Mouse (Mus musculus): ENCODE data around the gene Hmx2. TPM values are rescaled to one million over a fixed set of nuclear protein-coding genes. Genes with fewer than 3 reads are reported as not detected.

Gene Hmx2
- polyA plus RNA-seq, 1 experiment: not detected

- no peak for DNase-seq (ENCODE audit: low read depth)
Measured at GRCm38 (mm10) chr7:131556541-131557271, 8.1 kb downstream of the Hmx2 start.

DNA sequence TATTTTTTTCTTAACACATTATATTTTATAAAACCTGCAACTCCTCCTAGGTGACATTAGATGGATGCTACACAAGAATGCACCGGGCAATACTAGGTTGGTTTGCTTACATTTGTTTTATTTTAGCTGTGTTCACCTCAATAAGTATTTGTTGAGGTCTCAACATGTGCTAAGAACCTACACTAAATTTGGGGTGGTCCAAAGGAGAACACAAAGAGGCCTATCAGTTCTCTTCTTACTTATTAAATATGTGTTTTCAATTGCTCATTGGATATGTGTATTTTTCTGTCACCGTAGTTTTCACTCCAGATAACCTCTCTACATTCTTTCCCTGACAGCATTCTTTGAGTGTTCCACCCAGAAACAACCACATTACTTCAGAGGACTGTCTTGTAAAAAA is 9.2 kb downstream of the Hmx2 start:
- DNase-seq (ENCODE audit: low read depth): no peak

DNA sequence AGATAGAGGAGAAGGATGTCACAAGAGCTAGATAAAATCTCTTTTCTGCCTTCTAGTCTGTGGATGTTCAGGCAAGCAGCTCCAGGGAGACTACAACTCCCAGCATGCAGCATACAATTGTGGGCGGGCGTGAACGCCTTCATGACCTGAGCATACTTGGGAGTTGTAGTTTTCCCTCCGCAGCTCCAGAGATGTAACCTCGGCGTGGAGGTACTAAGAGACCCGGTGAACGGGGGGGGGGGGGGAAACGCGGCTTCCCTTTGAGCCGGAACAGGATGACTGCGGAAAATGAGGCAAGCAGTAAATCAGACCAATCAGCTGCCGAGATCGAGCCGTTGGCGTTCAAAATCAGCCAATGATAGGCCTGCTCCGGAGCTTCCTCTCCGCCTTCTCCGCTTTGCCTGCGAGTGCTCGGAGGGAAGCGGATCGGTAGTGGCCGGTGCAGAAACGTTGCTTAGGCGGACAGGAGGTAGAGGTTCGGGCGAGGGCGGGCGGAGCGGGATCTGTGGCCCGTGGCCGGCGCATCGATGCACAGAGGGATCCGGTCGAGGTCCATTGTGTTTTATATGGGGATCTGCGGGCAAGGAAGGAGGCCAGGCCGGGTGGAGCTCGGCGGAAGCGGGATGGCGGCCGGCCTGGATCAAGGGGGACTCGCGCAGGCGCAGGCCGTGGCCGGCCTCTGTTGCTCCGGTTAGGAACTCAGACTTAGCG is 11.6 kb downstream of the Hmx2 start, which contains the start of gene Bub3:
Bub3 (plus strand) TSS at position 237 of the 711 bp plus-strand sequence.
- DNase-seq (ENCODE audit: low read depth): peak; percentile 74

GRCm38 (mm10) chr7:131560697-131561042 is 12.1 kb downstream of the Hmx2 start:
- DNase-seq (ENCODE audit: low read depth): no peak

GRCm38 (mm10) chr7:131575246-131575645 is 26.7 kb downstream of the Hmx2 start:
- DNase-seq (ENCODE audit: low read depth): no peak

DNA sequence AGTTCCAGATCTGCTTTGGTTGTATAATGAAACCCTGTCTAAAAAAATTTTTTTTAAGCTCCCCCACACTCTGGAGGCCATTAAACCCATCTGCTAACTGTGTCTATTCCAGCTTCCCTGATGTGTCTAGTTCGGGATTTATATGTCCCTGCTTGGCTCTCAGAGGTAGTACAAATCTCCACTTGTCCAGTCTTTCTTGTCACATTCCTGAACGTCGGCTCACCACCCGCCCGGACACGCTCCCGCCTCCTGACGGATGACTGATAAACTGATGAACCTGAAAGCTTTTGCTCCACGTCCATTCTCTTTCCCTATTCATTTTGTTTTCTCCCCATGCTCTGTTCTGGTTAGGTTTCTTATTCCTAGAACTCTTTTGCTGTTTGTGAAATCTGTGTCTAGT is 33.6 kb downstream of the Hmx2 start:
- no peak for DNase-seq (ENCODE audit: low read depth)

GRCm38 (mm10) chr7:131585551-131585950 is 37.0 kb downstream of the Hmx2 start:
- no peak for DNase-seq (ENCODE audit: low read depth)

DNA sequence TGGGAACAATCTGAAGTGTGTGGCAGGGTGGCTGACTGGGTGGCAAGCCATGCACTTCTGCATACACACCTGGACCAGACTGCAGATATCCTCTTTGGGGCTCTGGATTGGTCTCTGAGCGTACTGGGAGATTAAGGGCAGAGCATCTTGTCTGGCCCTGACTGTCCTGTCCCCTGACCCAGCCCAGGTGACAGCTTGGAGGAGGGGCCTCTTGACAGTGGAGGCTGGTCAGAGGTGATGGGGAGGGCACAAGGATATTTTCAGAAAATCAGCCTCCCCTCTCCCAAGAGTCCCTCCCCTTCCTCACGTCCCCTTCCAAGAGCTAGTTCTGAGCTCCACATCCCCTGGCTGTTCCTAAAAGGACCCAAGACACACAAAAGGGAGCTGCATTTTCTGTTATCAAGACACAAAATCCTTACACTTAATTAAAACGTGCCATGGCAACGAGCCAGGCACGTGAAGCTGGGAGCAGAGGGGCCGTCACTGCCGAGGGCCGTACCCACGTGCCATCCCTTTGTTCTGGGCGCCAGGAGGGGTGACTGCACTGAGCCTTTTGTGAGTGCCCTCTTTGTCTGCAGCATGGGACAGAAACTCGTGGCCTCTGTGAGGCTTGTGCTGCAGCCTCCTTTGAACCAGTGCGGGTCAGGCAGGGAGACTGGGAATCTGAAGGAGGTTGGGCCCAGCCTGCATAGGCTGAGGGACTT is 49.4 kb downstream of the Hmx2 start:
- DNase-seq (ENCODE audit: low read depth): no peak

DNA sequence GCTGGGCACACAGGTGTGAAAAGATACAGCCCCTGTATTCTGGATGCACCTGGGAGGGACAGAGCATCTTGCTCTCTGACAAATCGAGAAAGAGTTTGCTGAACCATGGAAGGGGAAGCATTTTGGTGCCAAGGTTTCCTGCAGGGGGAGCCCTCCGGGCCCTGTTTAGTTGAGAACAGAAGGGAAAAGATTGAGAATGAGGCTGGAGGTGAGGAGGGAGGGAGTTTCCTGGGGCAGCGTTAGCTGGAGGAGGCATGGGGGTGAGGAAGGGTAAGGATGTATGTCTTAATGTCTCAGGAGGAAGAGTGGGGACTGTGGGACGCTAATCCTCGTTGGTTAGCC is 49.9 kb downstream of the Hmx2 start:
- DNase-seq (ENCODE audit: low read depth): no peak

- no peak for DNase-seq (ENCODE audit: low read depth)
Measured at GRCm38 (mm10) chr7:131602106-131602505, 53.5 kb downstream of the Hmx2 start.

DNA sequence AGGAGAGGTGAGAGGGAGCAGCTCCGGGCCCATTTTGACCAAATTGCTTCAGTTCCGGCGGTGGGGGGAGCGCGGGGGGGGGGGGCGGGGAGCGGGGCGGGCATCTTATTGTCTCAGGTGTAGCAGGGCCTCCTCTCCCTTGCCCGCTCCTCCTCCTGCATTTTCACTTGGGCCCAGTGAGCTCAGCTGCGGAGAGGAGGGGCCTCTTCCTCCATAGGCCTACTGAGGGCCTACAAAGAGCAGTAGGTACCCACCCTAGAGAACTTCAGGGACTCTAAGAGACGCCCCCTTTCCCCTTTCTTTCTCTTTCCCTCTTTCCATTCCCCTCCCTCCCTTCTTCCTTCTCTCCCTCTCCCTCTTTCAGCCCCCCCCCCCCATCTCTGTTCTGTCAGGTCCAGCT is 54.6 kb downstream of the Hmx2 start:
- DNase-seq (ENCODE audit: low read depth): no peak

- DNase-seq (ENCODE audit: low read depth): no peak
Measured at GRCm38 (mm10) chr7:131604946-131605345, 56.4 kb downstream of the Hmx2 start.

GRCm38 (mm10) chr7:131605481-131605880 is 56.9 kb downstream of the Hmx2 start:
- no peak for DNase-seq (ENCODE audit: low read depth)

Other genes with a start within 250 kb of the Hmx2 start
- 2,056 and 2,398 TPM in 2 replicates for gene Cuzd1, start 226.5 kb upstream of the Hmx2 start, polyA plus RNA-seq (2012; rRNA removed)
- gene Fam24b, start 219.3 kb upstream of the Hmx2 start, polyA plus RNA-seq (2012; rRNA removed): 13.1 and 34.2 TPM in 2 replicates
- 0.43 and 1.1 TPM in 2 replicates for gene Fam24a, start 214.9 kb upstream of the Hmx2 start, polyA plus RNA-seq (2012; rRNA removed)
- 8.3 and 9.8 TPM in 2 replicates for gene 2310057M21Rik, start 186.0 kb upstream of the Hmx2 start, polyA plus RNA-seq (2012; rRNA removed)
- gene Pstk, start 177.6 kb upstream of the Hmx2 start, polyA plus RNA-seq (2012; rRNA removed): 39.9 and 46.9 TPM in 2 replicates
- 15.5 and 17.5 TPM in 2 replicates for gene Ikzf5, start 138.3 kb upstream of the Hmx2 start, polyA plus RNA-seq (2012; rRNA removed)
- 22.1 and 23.1 TPM in 2 replicates for gene Acadsb, start 138.2 kb upstream of the Hmx2 start, polyA plus RNA-seq (2012; rRNA removed)
- not detected in 2 replicates for gene Hmx3, start 5.9 kb upstream of the Hmx2 start, polyA plus RNA-seq (2012; rRNA removed)
- gene Bub3, start 11.4 kb downstream of the Hmx2 start, polyA plus RNA-seq (2012; rRNA removed): 63.4 and 71.4 TPM in 2 replicates

Measured in gonadal fat pad, adult 2 months (tissue).